Mouse (Mus musculus) Muller cell, postnatal 12 days (primary cell): ENCODE measurements around the gene Slc44a3.

Experiments used
- DNase-seq: peaks from one replicate; pipeline ENCODE4 v3.0.0-alpha.2; 2015; ENCODE audit errors: inconsistent ontology term

The Slc44a3 gene

DNA sequence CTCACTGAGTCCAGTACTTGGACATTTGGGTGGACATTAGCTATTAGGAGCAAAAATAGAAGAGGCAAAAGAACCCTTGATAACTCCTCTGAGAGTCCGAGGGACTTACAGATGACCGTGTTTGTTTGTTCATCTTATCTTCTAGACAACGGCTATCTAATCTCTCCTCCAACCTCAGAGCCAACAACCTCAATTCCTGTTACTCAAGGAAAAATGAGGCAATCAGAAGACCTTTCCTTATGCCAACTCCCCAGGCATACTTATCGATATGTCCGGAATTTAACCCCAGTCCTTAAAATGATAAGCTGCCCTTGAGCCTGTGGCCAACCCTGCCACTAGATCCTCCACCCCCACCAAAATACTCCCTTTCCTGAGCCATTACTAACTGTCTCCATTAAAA, 31.5 kb downstream of the Slc44a3 start:
- DNase-seq: no peak

DNA sequence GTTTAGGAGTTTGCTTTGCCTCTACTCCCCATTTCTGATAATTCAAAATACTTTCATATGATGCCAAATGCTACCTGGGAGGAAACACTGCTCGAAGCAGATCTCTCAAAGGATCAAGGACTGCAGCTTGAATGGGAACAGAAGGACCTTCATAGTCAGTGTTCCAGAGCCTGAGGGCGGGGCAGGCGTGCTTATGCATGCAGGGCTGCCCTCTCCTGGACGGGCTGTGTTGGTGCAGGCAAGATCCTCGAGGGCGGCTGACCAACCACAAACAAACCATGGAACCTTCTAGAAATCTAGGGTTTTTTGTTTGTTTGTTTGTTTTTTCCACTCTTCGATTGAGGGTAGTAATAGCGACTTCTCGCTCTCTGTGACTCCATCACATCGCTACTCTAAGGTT, 32.0 kb downstream of the Slc44a3 start:
- DNase-seq: peak; percentile 67

DNA sequence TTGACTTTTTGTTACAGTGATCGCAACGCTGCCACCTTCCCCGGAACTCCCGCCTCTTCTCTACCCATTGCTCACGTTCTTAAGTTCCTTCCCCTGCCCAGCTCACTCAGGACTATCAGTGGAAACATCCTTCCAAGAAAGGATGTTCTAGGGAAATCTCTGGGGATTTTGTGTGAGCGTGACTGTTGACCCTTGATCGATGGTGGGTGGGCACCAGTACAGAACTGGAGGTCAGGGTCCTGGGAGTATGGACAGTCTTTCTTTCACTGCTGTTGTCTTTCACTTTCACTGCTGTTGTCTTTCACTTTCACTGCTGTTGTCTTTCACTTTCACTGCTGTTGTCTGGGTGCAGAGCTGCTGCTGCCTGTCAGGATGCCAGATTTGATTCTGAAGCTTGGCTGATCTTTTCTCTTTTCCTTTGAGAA, 38.2 kb downstream of the Slc44a3 start:
- DNase-seq: no peak

DNA sequence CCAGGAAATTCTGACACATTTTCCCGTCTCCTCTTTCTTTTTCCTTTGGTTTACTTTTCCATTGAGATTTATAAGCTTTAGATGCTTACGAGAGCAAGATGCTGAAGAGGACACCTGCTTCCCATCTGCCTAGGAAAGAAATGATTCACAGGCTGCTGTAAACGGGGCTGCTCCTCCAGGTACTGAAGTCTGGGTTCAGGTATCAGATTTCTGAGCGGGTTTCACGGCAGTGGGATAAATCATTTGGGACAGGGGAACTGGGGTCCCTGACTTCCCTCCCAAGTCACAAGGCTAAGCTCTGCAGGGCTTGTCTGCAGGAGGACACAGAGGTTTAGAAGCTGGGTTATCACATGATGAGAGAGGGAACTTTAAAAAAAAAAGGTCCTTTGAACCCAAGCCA, 40.2 kb downstream of the Slc44a3 start:
- no peak for DNase-seq

DNA sequence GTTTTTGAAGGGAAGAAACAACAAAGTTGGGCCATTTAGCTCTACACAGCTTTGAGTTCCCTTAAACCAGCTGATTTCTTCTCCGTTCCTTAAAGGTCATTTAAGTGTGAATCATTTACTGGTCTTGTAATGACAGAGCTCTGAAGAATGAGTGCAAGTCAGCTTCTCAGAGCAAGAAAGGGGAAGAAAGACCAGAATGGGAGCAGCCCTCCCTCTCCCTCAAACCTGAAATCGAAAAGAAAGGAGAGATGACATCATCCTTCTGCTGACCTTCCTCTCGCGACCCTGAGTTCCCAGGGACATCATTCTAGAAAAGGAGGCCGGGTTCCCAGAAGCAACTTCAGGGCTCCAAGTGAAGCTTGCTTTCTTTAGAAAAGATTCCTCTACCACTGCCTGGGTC, 41.3 kb downstream of the Slc44a3 start:
- DNase-seq: peak; percentile 54

DNA sequence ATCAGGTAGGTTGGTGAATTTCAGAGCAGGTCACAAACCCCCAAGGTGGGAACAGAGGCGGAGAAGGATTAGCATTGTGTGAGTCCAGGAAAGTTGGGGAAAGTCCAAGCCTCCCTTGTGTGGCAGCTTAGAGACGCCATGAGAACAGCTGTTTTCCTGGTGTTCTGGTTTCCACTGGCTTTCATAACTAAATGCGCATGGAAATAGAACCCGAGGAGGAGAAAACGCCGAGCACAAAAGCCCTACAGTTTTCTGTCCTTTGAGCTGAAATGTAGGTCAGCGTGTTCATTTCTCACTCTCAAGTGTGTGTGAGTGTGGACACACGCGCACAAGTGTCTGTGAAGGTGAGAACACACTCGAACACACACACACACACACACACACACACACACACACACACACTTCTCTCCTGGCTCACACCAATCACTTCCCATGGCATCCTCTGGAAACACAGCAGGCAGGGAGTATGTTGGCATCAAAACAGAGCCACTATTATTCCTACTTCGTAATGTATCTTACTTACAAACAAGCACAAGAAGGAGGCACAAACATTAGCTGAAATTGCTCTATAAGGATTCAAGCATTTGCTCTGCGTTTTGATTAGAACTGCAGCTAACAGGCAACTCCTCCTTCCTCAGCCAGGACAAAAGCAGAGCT, 42.6 kb downstream of the Slc44a3 start:
- peak; percentile 45 for DNase-seq

DNA sequence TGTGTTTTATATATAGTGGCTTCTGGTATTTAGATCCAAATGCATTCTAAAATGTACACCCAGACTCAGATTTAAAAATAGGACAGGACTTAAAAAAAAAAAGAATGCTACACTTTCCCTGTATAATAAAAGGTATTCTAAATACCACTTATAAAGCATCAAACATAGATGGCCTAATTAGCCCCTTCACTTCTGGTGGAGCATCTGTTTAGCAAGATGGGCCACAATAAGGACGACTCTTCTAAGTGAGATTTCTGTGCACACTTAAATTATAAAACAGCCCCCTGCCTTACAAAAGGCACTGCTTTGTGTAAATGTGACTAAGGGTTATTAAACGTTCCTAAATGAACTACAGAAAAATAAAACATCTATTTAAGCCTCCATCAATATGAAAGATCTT, 47.0 kb downstream of the Slc44a3 start:
- no peak for DNase-seq

DNA sequence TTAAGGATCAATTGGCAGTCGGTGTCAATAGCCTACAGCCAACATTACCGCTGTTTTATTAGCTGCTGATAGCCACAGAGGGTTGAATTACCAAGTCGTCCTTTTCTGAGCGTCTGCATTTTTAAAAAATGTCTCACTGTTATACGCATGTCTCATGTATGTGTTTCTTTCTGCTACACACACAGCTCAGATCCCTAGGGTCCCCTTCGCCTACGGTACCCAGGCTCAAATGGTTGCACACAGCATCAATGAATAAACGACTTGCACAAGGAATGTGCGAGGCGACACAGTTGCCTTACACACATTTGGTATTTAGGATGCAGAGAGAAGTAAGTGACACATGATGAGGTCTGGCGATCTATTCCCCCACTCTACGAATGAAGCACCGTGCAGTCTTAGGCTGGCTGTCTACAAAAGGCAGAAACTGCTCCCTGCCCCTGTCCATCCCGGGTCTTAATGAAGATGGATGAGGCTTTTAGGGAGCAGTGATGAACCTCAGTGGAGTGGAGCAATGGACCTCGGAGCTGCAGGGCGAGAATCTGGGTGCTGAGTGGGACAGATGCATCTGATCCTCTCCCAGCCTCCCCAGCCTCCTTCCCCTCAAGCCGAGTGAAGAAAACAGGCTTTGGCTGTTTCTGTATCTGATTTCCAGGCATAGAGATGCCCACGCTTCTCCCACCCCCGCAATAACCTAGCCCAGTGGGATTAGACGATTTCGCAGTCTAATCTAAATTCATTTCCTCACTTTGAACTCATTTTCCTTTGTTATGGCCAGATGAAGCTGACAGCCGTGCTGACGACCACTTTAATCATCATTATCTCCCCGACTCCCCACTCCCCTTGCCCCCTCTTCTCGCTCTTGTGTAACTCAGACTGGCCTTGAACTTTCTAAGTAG, 48.7 kb downstream of the Slc44a3 start:
- DNase-seq: no peak

DNA sequence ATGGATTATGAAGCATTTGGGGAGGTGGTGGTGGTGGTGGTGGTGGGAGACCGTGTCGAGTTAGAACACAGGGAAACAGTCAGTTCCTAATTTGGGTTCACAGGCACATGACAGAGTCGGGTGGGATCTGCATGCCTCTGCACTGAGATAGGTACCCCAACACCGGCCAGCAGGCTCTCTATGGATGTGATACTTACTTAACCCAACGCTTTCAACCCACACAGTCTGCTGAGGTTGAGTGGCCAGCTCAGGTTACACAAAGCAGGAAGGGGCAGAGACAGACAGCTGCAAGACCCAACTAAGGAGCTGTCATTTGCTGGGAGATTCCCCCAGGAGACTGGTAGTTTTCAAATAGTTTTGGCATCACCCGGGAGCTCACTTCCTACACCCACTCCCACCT, 50.6 kb downstream of the Slc44a3 start:
- DNase-seq: no peak

DNA sequence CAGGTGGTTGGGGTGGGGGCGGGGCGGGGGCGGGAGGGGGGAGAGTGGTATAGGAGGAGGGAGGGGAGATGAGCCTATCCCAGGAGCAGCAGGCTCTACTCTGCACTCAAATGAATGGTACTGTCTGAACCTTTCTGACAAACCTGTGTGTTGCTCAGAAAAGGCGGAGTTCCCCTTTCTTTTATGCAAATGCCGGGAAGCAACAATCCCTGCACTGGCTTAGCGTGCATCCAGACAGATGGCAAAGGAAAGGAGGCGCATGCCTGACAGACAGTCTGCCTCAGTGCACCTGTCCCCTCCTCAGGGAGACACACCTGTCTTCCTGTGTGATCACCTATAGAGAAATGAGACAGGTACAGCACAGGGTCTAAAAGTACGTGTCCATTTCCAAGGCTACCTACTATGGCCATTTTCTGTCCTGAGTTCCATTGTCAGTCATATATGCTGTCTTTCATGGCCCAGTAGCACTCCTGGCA, 51.2 kb downstream of the Slc44a3 start:
- DNase-seq: no peak

DNA sequence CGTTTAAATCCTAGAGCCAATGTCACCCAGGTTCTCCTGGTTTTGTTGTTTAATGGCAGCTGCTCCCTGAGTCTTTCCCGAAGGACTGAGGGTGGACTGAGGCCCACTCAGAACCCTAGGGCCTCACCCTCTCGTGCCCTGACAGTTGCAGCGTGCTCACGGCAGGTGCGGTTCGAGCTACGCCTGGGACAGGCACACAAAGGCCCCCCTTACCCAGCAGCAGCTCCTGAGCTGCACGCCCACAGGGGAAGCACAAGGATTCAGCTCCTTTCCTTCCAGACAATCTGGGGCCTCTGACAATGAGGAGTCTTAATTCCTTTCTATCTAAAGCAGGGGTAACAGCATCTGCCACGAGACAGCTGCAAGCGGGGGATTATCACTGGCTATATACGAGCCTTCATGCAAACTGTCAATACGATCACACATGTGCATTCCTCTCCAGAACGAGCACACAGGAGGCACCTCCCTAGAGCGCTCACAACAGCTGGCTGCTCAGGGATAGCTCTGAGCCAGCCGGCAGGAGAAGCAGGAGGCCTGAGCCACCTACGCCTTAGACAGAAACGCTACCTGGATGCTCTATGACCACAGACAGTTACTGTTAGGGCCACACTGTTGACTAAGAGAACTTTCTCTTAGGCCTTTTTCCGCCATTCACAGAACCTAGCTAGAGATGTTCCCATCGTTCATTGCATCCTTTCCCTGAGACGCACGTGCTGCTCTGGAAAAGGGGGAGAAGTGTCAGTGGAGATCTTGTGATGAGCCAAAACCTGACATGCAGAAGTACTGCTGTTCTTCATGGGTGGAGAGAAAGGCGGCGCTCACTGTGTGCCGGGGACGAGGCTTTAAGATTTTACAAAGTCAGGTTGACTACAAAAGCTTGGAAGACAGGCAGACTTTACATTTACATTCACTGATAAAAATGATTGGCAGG, 51.9 kb downstream of the Slc44a3 start:
- DNase-seq: no peak

DNA sequence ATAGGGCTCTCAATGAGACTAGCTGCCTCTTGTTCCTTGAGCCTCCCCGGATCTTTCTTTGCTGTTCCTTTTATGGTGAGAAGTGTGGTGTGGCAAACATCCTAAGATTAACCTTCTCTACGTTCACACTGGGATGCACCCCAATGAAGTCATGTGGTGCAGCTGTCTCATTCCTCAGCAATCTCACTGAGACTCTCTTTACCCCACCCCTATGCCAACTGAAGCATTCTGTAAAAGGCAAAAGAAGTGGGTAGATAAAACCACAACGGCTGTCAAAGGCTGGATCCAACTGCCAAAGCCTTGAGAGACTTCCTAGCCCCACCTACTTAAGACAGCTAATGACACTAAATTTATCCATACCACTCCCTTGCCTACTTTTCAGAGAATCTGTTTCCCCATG, 57.5 kb downstream of the Slc44a3 start:
- DNase-seq: peak; percentile 46

DNA sequence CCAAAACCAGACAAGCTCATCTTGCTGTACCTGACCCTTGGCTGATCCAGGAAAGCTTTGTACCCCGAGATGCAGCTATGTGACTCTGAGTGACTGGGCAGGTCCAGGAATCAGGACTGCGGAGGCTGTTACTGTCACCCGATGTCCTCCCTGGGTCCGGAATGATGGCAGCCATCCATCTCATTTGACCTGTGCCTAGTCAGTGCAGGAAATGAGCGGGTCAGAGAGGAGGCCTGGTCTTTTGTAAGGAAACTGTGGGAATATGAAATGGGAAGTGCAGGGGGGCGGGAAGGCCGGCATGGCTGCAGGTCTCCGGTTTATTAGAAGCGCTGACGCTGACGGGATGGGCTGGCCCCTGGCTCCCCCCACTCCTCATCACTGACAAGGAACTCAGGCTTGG, 60.5 kb downstream of the Slc44a3 start:
- DNase-seq: no peak

DNA sequence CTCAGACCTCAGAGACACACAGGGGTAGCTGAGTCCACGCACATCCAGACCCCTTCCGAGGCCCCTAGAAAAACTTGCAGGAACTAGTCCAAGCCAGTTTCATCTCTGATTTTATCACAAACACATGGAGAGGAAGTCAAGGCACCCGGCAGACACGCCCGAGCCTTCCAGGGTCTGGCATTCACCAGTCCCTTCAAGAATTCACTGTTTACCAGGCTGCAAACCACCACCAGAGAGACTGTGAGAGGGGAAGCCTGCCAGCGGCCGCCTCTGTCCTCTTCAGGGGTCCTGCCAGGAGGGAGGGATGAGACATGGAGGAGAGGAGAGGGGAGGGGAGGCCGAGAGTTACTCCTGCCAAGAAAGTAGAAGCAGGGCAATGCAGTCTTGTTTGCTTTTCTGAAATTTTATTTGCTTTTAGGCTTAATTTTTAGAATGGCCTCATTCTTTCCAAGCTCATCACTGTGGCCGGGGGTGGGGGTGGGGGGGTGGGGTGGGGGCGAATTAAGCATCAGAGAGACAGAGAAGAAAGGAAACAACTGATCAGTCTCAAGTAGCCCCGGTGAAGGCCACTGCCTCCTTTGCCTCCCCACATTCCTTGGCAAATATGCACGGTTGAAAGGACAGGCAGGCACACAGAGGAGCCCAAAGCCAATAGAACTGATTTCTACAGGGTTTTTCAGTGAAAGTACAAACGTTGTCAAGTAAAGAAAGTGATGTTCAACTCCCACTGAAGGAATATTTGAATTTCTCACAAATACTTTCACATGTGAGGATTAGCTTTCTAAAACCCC, 62.8 kb downstream of the Slc44a3 start:
- DNase-seq: peak; percentile 94

DNA sequence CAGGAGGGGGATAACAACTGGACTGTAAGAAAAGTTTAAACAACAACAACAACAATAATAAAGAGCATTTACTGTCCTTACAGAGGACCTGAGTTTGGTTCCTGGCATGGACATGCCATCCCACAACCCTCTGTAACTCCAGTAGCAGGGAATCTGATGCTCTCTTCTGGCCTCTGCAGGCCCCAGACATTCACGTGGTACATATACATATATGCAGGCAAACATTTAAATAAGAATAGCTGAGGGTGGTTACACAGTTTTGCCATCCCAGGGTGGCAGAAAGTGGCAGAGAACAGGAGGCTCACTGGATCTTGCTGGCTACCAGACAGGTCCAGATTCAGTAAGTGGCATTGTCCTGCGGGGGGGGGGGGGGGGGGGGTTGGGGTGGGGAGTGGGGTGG, 64.1 kb downstream of the Slc44a3 start:
- DNase-seq: no peak

DNA sequence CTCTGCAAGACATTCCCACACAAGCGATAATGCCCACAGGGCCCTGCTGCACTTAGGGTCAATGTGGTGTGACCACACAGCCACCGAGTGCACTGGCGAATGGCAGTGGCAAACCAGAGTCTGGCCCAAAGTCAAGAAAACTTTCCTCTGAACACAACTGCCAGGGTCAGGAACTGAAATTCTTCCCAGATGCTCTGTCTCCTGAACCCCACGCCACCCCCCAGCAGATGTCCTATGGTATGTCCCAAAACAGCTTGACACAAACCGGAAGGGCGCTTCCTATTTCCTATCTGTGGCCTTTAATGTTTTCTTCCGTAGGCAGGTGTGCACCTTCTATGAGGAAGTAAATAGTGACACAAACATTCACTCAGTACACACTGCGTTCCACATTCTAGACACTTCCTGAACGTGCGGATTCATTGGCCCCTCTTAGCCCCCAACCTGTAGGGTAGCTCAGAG, 65.1 kb downstream of the Slc44a3 start:
- DNase-seq: peak; percentile 48

DNA sequence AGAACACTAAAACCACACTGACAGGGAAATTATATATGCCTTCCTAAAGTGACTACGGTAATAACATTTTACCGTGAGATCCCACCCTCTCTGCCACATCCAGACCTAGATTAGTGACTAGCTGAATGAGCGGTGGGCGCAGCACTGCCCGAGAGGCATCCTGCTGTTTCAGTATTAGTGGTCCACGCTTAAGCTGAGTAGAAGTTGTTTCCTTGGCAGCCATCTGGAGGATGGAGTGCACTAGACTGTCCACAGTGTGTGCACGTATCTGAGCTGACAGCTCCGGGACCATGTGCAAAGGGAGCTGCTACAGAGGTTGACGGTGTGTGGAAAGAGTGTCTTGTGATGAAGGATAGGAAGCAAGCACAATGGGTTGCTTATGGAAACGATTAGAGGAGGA, 66.4 kb downstream of the Slc44a3 start:
- no peak for DNase-seq

DNA sequence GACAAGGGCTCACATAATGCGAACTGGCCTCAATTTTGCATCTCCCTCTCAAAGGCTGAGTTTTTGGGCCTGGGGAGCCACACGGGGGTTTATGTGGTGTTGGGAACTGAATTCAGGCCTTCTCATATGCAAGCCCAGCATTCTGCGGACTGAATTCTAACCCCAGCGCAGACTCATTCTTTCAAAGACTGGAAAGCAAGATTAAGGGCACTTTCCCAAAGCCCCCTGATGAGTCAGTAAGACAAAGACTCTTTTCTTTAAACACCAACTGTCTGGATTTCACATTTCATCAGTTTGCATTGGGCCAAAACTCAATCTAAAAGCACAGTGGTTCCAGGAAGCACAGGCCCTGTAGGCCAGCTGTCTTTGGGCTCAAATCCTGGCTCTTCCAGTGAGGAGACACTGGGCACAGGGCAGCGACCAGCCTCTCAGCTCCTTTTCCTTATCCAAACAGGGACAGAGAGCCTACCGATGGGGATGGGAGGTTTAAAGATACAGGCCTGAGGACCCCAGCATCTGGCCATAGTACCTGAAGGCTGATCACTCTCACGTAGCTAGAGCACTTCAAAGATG, 67.4 kb downstream of the Slc44a3 start:
- peak; percentile 89 for DNase-seq

DNA sequence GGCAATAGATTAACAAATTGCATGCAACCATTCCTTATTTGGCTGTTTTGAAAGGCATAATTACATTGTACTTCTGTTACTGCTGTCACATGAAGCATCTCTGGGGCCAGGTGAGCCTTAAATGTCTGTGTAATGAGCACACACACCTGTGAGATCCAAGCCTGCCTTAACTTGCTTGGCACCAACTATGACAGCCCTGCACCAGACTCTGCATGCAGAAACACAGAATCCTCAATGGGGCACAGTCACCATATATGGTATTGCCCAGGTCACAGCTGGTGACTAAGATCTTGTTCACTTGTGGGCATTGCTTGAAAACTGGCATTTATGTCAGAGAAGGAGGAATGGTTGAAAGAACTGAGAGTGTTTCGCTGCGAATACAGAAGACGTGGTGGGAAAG, 69.4 kb downstream of the Slc44a3 start:
- no peak for DNase-seq

DNA sequence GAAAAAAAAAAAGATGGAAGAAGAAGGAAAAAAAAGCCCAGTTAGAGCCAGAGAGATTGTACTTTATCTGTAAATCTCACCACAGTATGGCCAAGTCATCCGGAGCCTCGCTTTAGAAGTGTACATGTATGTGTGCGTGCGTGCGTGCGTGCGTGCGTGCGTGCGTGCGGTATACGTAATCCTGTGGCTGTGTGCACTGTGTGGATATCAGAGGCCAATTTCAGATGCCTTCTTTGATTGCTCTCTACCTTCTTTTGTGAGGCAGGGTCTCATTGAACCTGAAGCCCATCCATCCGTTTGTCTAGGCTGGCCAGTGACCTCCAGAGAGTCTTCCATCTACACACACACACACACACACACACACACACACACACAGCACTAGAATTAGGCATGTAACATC, 70.7 kb downstream of the Slc44a3 start:
- DNase-seq: no peak
